Mouse (Mus musculus): Measurements from ENCODE around the gene Kcnk1.

GRCm38 (mm10) chr8:126074111-126074510 lies 79.1 kb downstream of the Kcnk1 start:
- TF ChIP-seq CTCF (IDR thresholded peaks at IDR 0.05; ENCODE audit: low read depth) (no peak), EP300 (optimal IDR thresholded peaks at IDR 0.05) (no peak)
